Mouse (Mus musculus): ENCODE measurements at regions not wholly inside any gene's neighbourhood (a gene's known extent, or its start where the extent isn't known, plus 50 kb on each side); places are given as distances from the start of the nearest gene placed in this dataset.

- TF ChIP-seq CTCF (conservative IDR thresholded peaks at IDR 0.05 in 1 of 2, IDR thresholded peaks at IDR 0.05 in 1 of 2; ENCODE audit: low read depth in 2 of 2, low read length in 2 of 2) (no peak), CHD2 (IDR thresholded peaks at IDR 0.05; ENCODE audit: low read length) (no peak), SIN3A (IDR thresholded peaks at IDR 0.05; ENCODE audit: low read length) (no peak), KAT2A (IDR thresholded peaks at IDR 0.05; ENCODE audit: insufficient replicate concordance, low read length) (no peak), IRF4 (IDR thresholded peaks at IDR 0.05; ENCODE audit: low read depth, low read length) (no peak), USF1 (IDR thresholded peaks at IDR 0.05; ENCODE audit: low read depth, low read length) (no peak), TBP (conservative IDR thresholded peaks at IDR 0.05; ENCODE audit: low read depth, low read length) (no peak), MXI1 (IDR thresholded peaks at IDR 0.05; ENCODE audit: low read depth, low read length) (no peak), MAFK (IDR thresholded peaks at IDR 0.05; ENCODE audit: insufficient replicate concordance, low read length) (no peak), ZKSCAN1 (IDR thresholded peaks at IDR 0.05; ENCODE audit: borderline replicate concordance, low read depth, low read length) (no peak)
Measured at GRCm38 (mm10) chr1:73755791-73756190, 368.5 kb downstream of the Tns1 start.
